Mouse (Mus musculus): ENCODE measurements around the gene Spred2. TPM values are rescaled to one million over a fixed set of nuclear protein-coding genes. Genes with fewer than 3 reads are reported as not detected.

The Spred2 gene
- polyA plus RNA-seq, 1 experiment from 2014 or later: 5.0 TPM

- Histone ChIP-seq H3K4me2 (ENCODE audit: low read depth, low read length) (no peak overlapping the region), H3K4me3 (replicated peaks; ENCODE audit: low read length) (no peak overlapping the region), H3K9me3 (replicated peaks; ENCODE audit: control insufficient read depth, low read length) (0 out of 2 replicates have a peak, but pooled peaks cover 4% of the 10 kb centered on the region), H3K9ac (ENCODE audit: low read length) (no peak overlapping the region), H3K36me3 (ENCODE audit: control insufficient read depth, insufficient read depth, low read length) (no peaks in the 10 kb centered on the region), H3K4me1 (ENCODE audit: control insufficient read depth, insufficient read depth, low read length) (no peaks in the 10 kb centered on the region), H3K27ac (ENCODE audit: low read length) (no peak overlapping the region), H3K27me3 (ENCODE audit: control insufficient read depth, insufficient read depth, low read length) (no peaks in the 10 kb centered on the region)
- no peak for ATAC-seq (ENCODE audit: insufficient read depth, low FRiP score)
- WGBS: 82% methylated on average over 3 of the region's 3 CpGs
Observed at GRCm38 (mm10) chr11:19911216-19911615, 13.0 kb upstream of the Spred2 start.

GRCm38 (mm10) chr11:19912179-19912578, 12.0 kb upstream of the Spred2 start:
- ATAC-seq (ENCODE audit: insufficient read depth, low FRiP score): peak; percentile 77
- Histone ChIP-seq H3K9me3 (replicated peaks; ENCODE audit: control insufficient read depth, low read length) (0 out of 2 replicates have a peak, but pooled peaks cover under 1% of the 10 kb centered on the region), H3K27me3 (ENCODE audit: control insufficient read depth, insufficient read depth, low read length) (no peaks in the 10 kb centered on the region), H3K27ac (ENCODE audit: low read length) (no peak overlapping the region), H3K4me2 (ENCODE audit: low read depth, low read length) (no peak overlapping the region), H3K9ac (ENCODE audit: low read length) (no peak overlapping the region), H3K36me3 (ENCODE audit: control insufficient read depth, insufficient read depth, low read length) (no peaks in the 10 kb centered on the region), H3K4me3 (replicated peaks; ENCODE audit: low read length) (no peak overlapping the region), H3K4me1 (ENCODE audit: control insufficient read depth, insufficient read depth, low read length) (no peaks in the 10 kb centered on the region)
- 54% methylated on average over 6 of the region's 6 CpGs for WGBS

- no peaks in the 10 kb centered on the region for H3K4me1 ChIP-seq (ENCODE audit: control insufficient read depth, insufficient read depth, low read length)
- H3K27ac ChIP-seq (ENCODE audit: low read length): no peak overlapping the region
- ATAC-seq (ENCODE audit: insufficient read depth, low FRiP score): no peak
- H3K9me3 ChIP-seq (replicated peaks; ENCODE audit: control insufficient read depth, low read length): no peaks in the 10 kb centered on the region
- H3K4me3 ChIP-seq (replicated peaks; ENCODE audit: low read length): no peak overlapping the region
- no peak overlapping the region for H3K9ac ChIP-seq (ENCODE audit: low read length)
- H3K27me3 ChIP-seq (ENCODE audit: control insufficient read depth, insufficient read depth, low read length): no peaks in the 10 kb centered on the region
- no peaks in the 10 kb centered on the region for H3K36me3 ChIP-seq (ENCODE audit: control insufficient read depth, insufficient read depth, low read length)
- 91% methylated on average over 5 of the region's 5 CpGs for WGBS
- H3K4me2 ChIP-seq (ENCODE audit: low read depth, low read length): no peak overlapping the region
Observed at GRCm38 (mm10) chr11:19912661-19913060, 11.5 kb upstream of the Spred2 start.

GRCm38 (mm10) chr11:19913761-19914160, 10.4 kb upstream of the Spred2 start:
- Histone ChIP-seq H3K4me3 (replicated peaks; ENCODE audit: low read length) (no peak overlapping the region), H3K9me3 (replicated peaks; ENCODE audit: control insufficient read depth, low read length) (no peaks in the 10 kb centered on the region), H3K4me1 (ENCODE audit: control insufficient read depth, insufficient read depth, low read length) (no peaks in the 10 kb centered on the region), H3K27ac (ENCODE audit: low read length) (no peak overlapping the region), H3K36me3 (ENCODE audit: control insufficient read depth, insufficient read depth, low read length) (no peaks in the 10 kb centered on the region), H3K9ac (ENCODE audit: low read length) (no peak overlapping the region), H3K4me2 (ENCODE audit: low read depth, low read length) (no peak overlapping the region), H3K27me3 (ENCODE audit: control insufficient read depth, insufficient read depth, low read length) (no peaks in the 10 kb centered on the region)
- no peak for ATAC-seq (ENCODE audit: insufficient read depth, low FRiP score)
- WGBS: 93% methylated on average over 4 of the region's 4 CpGs

GRCm38 (mm10) chr11:19917381-19918245, 6.6 kb upstream of the Spred2 start:
- WGBS: 65% methylated on average over 9 of the region's 9 CpGs
- H3K27ac ChIP-seq (ENCODE audit: low read length): no peak overlapping the region
- no peak overlapping the region for H3K9ac ChIP-seq (ENCODE audit: low read length)
- no peak for ATAC-seq (ENCODE audit: insufficient read depth, low FRiP score)
- no peak overlapping the region for H3K4me2 ChIP-seq (ENCODE audit: low read depth, low read length)
- H3K4me3 ChIP-seq (replicated peaks; ENCODE audit: low read length): no peak overlapping the region
- H3K4me1 ChIP-seq (ENCODE audit: control insufficient read depth, insufficient read depth, low read length): peaks cover 5% of the 10 kb centered on the region
- no peaks in the 10 kb centered on the region for H3K9me3 ChIP-seq (replicated peaks; ENCODE audit: control insufficient read depth, low read length)
- H3K27me3 ChIP-seq (ENCODE audit: control insufficient read depth, insufficient read depth, low read length): no peaks in the 10 kb centered on the region
- no peaks in the 10 kb centered on the region for H3K36me3 ChIP-seq (ENCODE audit: control insufficient read depth, insufficient read depth, low read length)

- H3K4me1 ChIP-seq (ENCODE audit: control insufficient read depth, insufficient read depth, low read length): peaks cover 5% of the 10 kb centered on the region
- no peak for ATAC-seq (ENCODE audit: insufficient read depth, low FRiP score)
- no peak overlapping the region for H3K4me2 ChIP-seq (ENCODE audit: low read depth, low read length)
- no peaks in the 10 kb centered on the region for H3K27me3 ChIP-seq (ENCODE audit: control insufficient read depth, insufficient read depth, low read length)
- no peaks in the 10 kb centered on the region for H3K9me3 ChIP-seq (replicated peaks; ENCODE audit: control insufficient read depth, low read length)
- 48% methylated on average over 2 of the region's 2 CpGs for WGBS
- H3K4me3 ChIP-seq (replicated peaks; ENCODE audit: low read length): no peak overlapping the region
- H3K9ac ChIP-seq (ENCODE audit: low read length): no peak overlapping the region
- no peaks in the 10 kb centered on the region for H3K36me3 ChIP-seq (ENCODE audit: control insufficient read depth, insufficient read depth, low read length)
- H3K27ac ChIP-seq (ENCODE audit: low read length): no peak overlapping the region
Observed at GRCm38 (mm10) chr11:19918246-19918540, 6.0 kb upstream of the Spred2 start.

GRCm38 (mm10) chr11:19919460-19919784, 4.8 kb upstream of the Spred2 start:
- WGBS: 3% methylated on average over 6 of the region's 6 CpGs
- ATAC-seq (ENCODE audit: insufficient read depth, low FRiP score): no peak

GRCm38 (mm10) chr11:19919785-19920671, 4.1 kb upstream of the Spred2 start:
- Histone ChIP-seq H3K9ac (ENCODE audit: low read length) (peak overlapping the region; percentile 73), H3K27ac (ENCODE audit: low read length) (peak overlapping the region; percentile 95), H3K27me3 (ENCODE audit: control insufficient read depth, insufficient read depth, low read length) (no peaks in the 10 kb centered on the region), H3K36me3 (ENCODE audit: control insufficient read depth, insufficient read depth, low read length) (no peaks in the 10 kb centered on the region), H3K4me1 (ENCODE audit: control insufficient read depth, insufficient read depth, low read length) (peaks cover 7% of the 10 kb centered on the region), H3K4me2 (ENCODE audit: low read depth, low read length) (peak overlapping the region; percentile 62), H3K9me3 (replicated peaks; ENCODE audit: control insufficient read depth, low read length) (no peaks in the 10 kb centered on the region), H3K4me3 (replicated peaks; ENCODE audit: low read length) (peak overlapping the region; percentile 60)
- under 1% methylated on average over 70 of the region's 70 CpGs for WGBS
- ATAC-seq (ENCODE audit: insufficient read depth, low FRiP score): peak; percentile 79

More at GRCm38 (mm10) chr11:19919460-19919784, 4.8 kb upstream of the Spred2 start:
- H3K27me3 ChIP-seq (ENCODE audit: control insufficient read depth, insufficient read depth, low read length): no peaks in the 10 kb centered on the region
- peak overlapping the region; percentile 60 for H3K4me3 ChIP-seq (replicated peaks; ENCODE audit: low read length)
- H3K27ac ChIP-seq (ENCODE audit: low read length): peak overlapping the region; percentile 95
- peaks cover 7% of the 10 kb centered on the region for H3K4me1 ChIP-seq (ENCODE audit: control insufficient read depth, insufficient read depth, low read length)
- peak overlapping the region; percentile 73 for H3K9ac ChIP-seq (ENCODE audit: low read length)
- H3K4me2 ChIP-seq (ENCODE audit: low read depth, low read length): peak overlapping the region; percentile 62
- no peaks in the 10 kb centered on the region for H3K36me3 ChIP-seq (ENCODE audit: control insufficient read depth, insufficient read depth, low read length)
- no peaks in the 10 kb centered on the region for H3K9me3 ChIP-seq (replicated peaks; ENCODE audit: control insufficient read depth, low read length)

GRCm38 (mm10) chr11:19921723-19922122, 2.5 kb upstream of the Spred2 start:
- Histone ChIP-seq H3K27me3 (ENCODE audit: control insufficient read depth, insufficient read depth, low read length) (no peaks in the 10 kb centered on the region), H3K4me3 (replicated peaks; ENCODE audit: low read length) (no peak overlapping the region), H3K4me1 (ENCODE audit: control insufficient read depth, insufficient read depth, low read length) (peaks cover 16% of the 10 kb centered on the region), H3K36me3 (ENCODE audit: control insufficient read depth, insufficient read depth, low read length) (no peaks in the 10 kb centered on the region), H3K27ac (ENCODE audit: low read length) (no peak overlapping the region), H3K4me2 (ENCODE audit: low read depth, low read length) (no peak overlapping the region), H3K9me3 (replicated peaks; ENCODE audit: control insufficient read depth, low read length) (no peaks in the 10 kb centered on the region), H3K9ac (ENCODE audit: low read length) (no peak overlapping the region)
- ATAC-seq (ENCODE audit: insufficient read depth, low FRiP score): no peak
- 70% methylated on average over 1 of the region's 1 CpGs for WGBS

Measured in stomach, embryonic 16.5 days (tissue).